Mouse (Mus musculus) liver, postnatal 0 days (tissue): Measurements from ENCODE around the gene Ppm1b. TPM values are rescaled to one million over a fixed set of nuclear protein-coding genes. Genes with fewer than 3 reads are reported as not detected.
A peak's percentile ranks its signal among the peaks of the same experiment; 100 is the strongest.

ENCODE experiments used
- ATAC-seq: fragments of 200-750 bp; cut with Nextera tagmentation; 2 replicates; pipeline ENCODE4 v1.8.0; 2017; ENCODE audit warnings: mild to moderate bottlenecking, moderate library complexity
- DNase-seq: peaks from one replicate; pipeline ENCODE4 v3.0.0-alpha.2; 2016
- H3K27ac ChIP-seq: fragments of 300-500 bp; sonication (generic); 2 replicates; pipeline ENCODE4 v1.5.1; 2014; ENCODE audit warnings: antibody characterized with exemption, moderate library complexity, mild to moderate bottlenecking, low read depth
- H3K27me3 ChIP-seq: fragments of 300-500 bp; sonication (generic); 2 replicates; pipeline ENCODE4 v1.6.1; 2014; ENCODE audit warnings: low read length, control low read depth, mixed read lengths; ENCODE audit not compliant: insufficient read depth
- H3K36me3 ChIP-seq: fragments of 300-500 bp; sonication (generic); replicated peaks from 2 replicates; pipeline ENCODE4 v1.6.1; 2014; ENCODE audit warnings: mild to moderate bottlenecking, control low read depth, low read length, moderate library complexity, mixed read lengths; ENCODE audit not compliant: insufficient read depth
- H3K4me1 ChIP-seq: fragments of 300-500 bp; sonication (generic); 2 replicates; pipeline ENCODE4 v1.6.1; 2014; ENCODE audit warnings: antibody characterized with exemption, mild to moderate bottlenecking, control low read depth; ENCODE audit not compliant: insufficient read depth
- H3K4me2 ChIP-seq: fragments of 300-500 bp; sonication (generic); 2 replicates; pipeline ENCODE4 v1.6.1; 2014; ENCODE audit warnings: low read depth, mild to moderate bottlenecking, low read length, moderate library complexity, mixed read lengths
- H3K4me3 ChIP-seq: fragments of 300-500 bp; sonication (generic); 2 replicates; pipeline ENCODE4 v1.5.1; 2014; ENCODE audit warnings: low read depth, low read length
- H3K9ac ChIP-seq: fragments of 300-500 bp; sonication (generic); replicated peaks from 2 replicates; pipeline ENCODE4 v1.6.1; 2014; ENCODE audit warnings: mild to moderate bottlenecking, moderate library complexity
- H3K9me3 ChIP-seq: fragments of 300-500 bp; sonication (generic); 2 replicates; pipeline ENCODE4 v1.6.1; 2016; ENCODE audit warnings: mild to moderate bottlenecking, control low read depth, low read length, mixed read lengths
- CTCF ChIP-seq: sonication (generic); IDR thresholded peaks from 2 replicates; pipeline ENCODE4 v1.5.1; 2016; ENCODE audit warnings: antibody characterized with exemption, low read depth
- EP300 ChIP-seq: IDR thresholded peaks from 2 replicates; pipeline ENCODE4 v1.6.1; 2016; ENCODE audit warnings: antibody characterized with exemption, low read depth, mild to moderate bottlenecking
- WGBS: fragments of 180-500 bp; shearing (Covaris S2); extraction: QIAGEN DNeasy Blood & Tissue Kit; methylation state at CpG from one replicate; pipeline ENCODE4 v1.1.7; 2014; ENCODE audit not compliant: insufficient replicate concordance; 5-methylcytosine and 5-hydroxymethylcytosine counted together
- polyA plus RNA-seq: library from polyadenylated mRNA; unstranded; fragments of >200 nt; fragmentation: Nextera tagmentation; extraction: Ambion mirVana; gene quantifications from 2 replicates; pipeline ENCODE4 v1.2.1, GENCODE M21; 2015

The Ppm1b gene
- polyA plus RNA-seq, 1 experiment from 2014 or later, result 41.6 TPM

DNA sequence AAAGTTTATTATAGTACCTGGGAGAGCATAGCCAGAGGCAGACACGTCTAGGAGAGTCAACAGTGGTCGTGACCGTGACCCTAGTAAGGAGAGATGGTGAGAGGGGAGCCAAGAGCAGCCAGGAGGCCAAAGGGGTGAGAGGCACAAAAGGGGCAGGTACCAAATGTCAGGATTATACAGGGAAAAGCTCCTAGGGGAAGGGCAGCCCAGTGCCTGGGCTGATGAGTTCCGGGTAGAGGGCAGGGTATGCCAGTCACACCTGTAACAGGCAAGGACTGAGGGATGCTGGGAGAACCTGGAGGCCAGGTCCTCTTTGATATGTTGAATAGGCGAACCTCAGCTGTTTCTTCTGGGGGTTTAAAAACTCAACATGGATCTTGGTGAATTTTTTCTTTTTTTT is 2.8 kb upstream of the Ppm1b start:
- 72% methylated on average over 5 of the region's 5 CpGs for WGBS
- DNase-seq (no peak), ATAC-seq (no peak)
- Histone ChIP-seq H3K4me1 (peaks cover 5% of the 10 kb centered on the region; the same call in 1 of the 2 replicates), H3K9me3 (no peaks in the 10 kb centered on the region), H3K4me3 (no peak overlapping the region), H3K4me2 (no peak overlapping the region), H3K27ac (no peak overlapping the region), H3K9ac (no peak overlapping the region), H3K27me3 (no peaks in the 10 kb centered on the region), H3K36me3 (no peaks in the 10 kb centered on the region)
- TF ChIP-seq CTCF (no peak), EP300 (no peak)

DNA sequence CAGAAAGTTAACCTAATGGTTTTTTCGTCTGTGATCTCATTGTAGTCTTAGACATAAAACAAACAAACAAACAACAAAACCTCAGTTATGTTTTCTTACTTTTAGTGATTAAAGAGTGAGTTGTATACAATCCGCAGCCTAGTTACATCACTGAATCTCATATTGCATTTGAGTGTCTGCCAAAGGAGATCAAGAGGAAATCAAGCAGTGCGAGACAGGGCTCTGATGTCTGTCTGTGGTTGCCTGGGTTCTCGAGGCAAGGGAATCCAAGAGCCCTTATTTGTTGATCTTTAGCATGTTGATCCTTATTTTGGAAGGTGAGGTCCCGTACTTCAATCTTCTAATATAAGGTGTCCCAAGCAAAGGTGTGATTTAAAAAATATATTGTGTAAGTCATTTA is 1.7 kb upstream of the Ppm1b start:
- no peak overlapping the region for H3K4me2 ChIP-seq
- H3K36me3 ChIP-seq, result no peaks in the 10 kb centered on the region
- WGBS, result 86% methylated on average over 5 of the region's 5 CpGs
- no peak overlapping the region for H3K4me3 ChIP-seq
- no peak for DNase-seq
- H3K27me3 ChIP-seq, result no peaks in the 10 kb centered on the region
- no peaks in the 10 kb centered on the region for H3K9me3 ChIP-seq
- ATAC-seq, result no peak
- no peak overlapping the region for H3K9ac ChIP-seq
- TF ChIP-seq CTCF (no peak), EP300 (no peak)
- H3K27ac ChIP-seq, result no peak overlapping the region
- H3K4me1 ChIP-seq, result peaks cover 12% of the 10 kb centered on the region; the same call in 1 of the 2 replicates

DNA sequence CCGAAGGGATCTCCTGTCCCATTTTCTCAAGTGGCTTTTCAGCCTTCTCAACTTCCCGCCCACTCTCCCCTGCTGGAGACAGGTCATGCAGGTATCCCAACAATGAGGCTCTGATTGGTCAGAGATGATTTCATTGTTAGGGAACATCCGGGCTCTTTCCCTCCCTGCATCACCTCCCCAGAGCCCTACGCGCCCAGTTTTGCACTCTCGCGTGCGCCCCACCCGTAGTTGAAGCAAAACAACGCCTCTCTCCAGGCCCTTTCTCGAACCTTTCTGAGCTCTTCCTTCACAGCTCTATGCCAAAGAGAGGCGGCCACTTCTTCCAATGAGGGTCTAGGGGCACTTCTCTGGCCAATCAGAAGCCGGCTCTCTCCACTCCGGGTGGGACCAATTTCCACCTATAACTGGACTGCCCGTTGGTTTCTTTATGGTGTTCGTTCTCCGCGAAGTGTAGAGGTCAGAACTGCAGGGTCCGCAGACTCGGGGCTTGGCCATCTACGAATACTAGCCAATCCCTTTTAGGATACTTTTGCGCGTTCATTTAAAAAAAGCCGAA is 468 bp downstream of the Ppm1b start:
- peak; percentile 89 for DNase-seq
- Histone ChIP-seq H3K27me3 (no peaks in the 10 kb centered on the region), H3K27ac (peak overlapping the region; percentile 97), H3K36me3 (0 out of 2 replicates have a peak, but pooled peaks cover 3% of the 10 kb centered on the region), H3K4me1 (peaks cover 19% of the 10 kb centered on the region), H3K9ac (peak overlapping the region; percentile 63), H3K4me3 (peak overlapping the region; percentile 97), H3K4me2 (peak overlapping the region; percentile 77), H3K9me3 (no peaks in the 10 kb centered on the region)
- TF ChIP-seq CTCF (peak; percentile 12; the same call in 1 of the 2 replicates), EP300 (no peak; the same call in 1 of the 2 replicates)
- peak; percentile 78 for ATAC-seq
- under 1% methylated on average over 24 of the region's 24 CpGs for WGBS

DNA sequence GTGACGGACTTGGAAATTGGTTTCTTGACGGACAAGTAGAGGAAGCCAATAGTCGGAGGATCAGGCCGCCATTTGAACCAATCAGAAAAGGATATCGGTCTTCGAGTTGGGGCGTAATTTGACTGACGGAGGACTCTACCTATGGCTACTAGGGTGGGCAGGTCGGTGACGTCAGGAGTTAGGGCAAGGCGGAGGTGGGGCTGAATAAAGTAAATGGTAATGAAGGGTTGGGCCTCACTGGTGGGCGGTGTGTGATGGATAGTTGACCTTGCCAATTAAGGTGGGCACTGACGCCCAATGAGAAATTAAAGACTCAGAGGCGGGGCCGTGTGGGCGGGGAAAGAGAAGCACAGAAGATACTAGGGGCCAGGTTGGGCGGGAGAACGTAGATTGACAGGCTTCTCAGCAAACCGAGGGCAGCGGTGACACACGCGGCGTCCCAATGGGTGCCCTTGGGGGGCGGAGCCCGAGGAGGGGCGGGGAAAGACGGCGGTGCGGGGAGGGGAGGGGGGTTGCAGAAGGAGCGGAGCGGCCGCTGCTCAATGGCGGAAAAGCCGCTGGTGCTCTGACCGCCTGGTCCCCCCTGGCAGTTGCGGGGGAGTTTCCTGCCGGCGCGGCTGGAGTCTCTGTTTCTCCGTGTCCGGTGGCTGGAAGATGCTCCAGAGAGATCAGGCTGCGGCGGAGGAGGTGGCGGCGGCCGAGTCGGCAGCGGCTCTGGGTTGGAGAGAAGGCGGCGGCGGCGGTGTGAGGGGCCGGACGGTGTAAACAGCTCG is 1.1 kb downstream of the Ppm1b start:
- Histone ChIP-seq H3K4me1 (peaks cover 25% of the 10 kb centered on the region), H3K27me3 (no peaks in the 10 kb centered on the region), H3K4me3 (peak overlapping the region; percentile 97), H3K27ac (peak overlapping the region; percentile 98), H3K36me3 (0 out of 2 replicates have a peak, but pooled peaks cover 3% of the 10 kb centered on the region), H3K4me2 (peak overlapping the region; percentile 78), H3K9me3 (no peaks in the 10 kb centered on the region), H3K9ac (peak overlapping the region; percentile 99)
- no peak for TF ChIP-seq CTCF
- TF ChIP-seq EP300, result no peak; the same call in 1 of the 2 replicates
- ATAC-seq, result peak; percentile 93
- under 1% methylated on average over 50 of the region's 55 CpGs for WGBS
- DNase-seq, result peak; percentile 100

DNA sequence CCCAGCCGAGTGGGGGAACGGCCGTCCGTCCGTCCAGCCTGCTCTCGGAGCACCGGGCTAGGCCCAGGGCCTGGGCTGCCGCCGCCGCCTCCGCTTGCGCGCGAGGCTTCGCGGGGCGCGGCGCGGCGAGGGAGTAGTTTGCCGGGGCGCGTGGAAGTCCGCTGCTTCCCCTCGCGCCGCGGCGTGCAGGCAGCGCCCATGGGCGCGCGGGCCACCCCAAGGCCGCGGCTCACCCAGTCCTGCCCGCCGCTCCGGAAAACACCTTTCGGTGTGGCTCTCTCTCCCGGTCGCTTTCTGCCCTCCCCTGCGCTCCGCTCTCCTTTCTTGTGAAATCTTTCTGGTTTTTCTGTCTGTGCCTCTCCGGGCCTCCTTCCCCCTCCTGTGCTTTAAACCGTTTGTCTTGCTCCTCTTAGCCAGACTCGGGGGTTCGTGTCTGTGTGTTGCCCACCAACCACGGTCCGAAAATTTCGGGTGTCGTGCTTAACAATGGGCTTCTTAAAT is 1.9 kb downstream of the Ppm1b start:
- Histone ChIP-seq H3K4me1 (peaks cover 25% of the 10 kb centered on the region), H3K27me3 (no peaks in the 10 kb centered on the region), H3K9ac (peak overlapping the region; percentile 99), H3K27ac (peak overlapping the region; percentile 98), H3K36me3 (0 out of 2 replicates have a peak, but pooled peaks cover 3% of the 10 kb centered on the region), H3K9me3 (no peaks in the 10 kb centered on the region), H3K4me3 (peak overlapping the region; percentile 97), H3K4me2 (peak overlapping the region; percentile 78)
- ATAC-seq, result no peak
- WGBS, result under 1% methylated on average over 29 of the region's 52 CpGs
- peak; percentile 65 for DNase-seq
- no peak for TF ChIP-seq CTCF
- no peak for TF ChIP-seq EP300

DNA sequence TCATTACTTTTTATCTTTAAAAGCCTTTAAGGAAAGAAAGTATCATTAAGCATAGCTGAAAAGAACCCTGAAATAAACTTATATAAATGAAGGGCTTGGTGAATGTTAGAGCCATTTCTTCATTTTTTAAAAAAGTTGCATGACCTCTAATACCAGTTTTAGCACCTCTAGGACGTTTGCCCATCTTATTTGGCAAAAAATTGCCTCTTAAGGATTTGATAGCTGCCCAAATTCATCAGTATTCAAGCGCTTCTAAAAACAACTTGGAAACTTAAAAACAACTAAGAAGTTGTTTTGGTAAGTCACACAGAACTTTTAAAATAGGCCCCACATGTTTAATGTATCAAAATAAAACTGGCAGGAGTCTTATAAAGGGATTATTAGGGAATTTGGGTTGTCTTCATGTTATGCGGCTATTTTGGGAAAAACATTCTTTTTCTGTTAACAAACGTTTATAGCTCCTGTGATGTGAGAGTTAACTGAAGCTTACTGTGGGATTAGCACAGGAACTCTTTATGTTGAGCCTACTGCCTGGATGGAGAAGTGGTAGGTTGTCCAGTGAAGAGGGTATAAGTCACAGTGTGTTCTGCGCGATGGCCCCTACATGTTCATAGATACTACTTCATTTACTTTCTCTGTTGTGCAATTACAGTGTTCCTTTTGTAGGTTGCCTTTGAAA is 2.6 kb downstream of the Ppm1b start:
- 15% methylated on average over 6 of the region's 6 CpGs for WGBS
- Histone ChIP-seq H3K4me1 (peaks cover 25% of the 10 kb centered on the region), H3K9me3 (no peaks in the 10 kb centered on the region), H3K27ac (peak overlapping the region; percentile 98), H3K4me2 (peak overlapping the region; percentile 78), H3K9ac (peak overlapping the region; percentile 99), H3K27me3 (no peaks in the 10 kb centered on the region), H3K4me3 (peak overlapping the region; percentile 97), H3K36me3 (0 out of 2 replicates have a peak, but pooled peaks cover 3% of the 10 kb centered on the region)
- DNase-seq, result no peak
- no peak for ATAC-seq
- TF ChIP-seq CTCF (no peak), EP300 (no peak)
